Mouse (Mus musculus): Measurements from ENCODE around the gene Tfdp1.

Gene Tfdp1

GRCm38 (mm10) chr8:13338255-13338860 is at the start of gene Tfdp1:
Tfdp1 (plus strand) TSS chr8:13338751.
- DNase-seq (ENCODE audit: low read depth, low spot score): peak; percentile 71

- peak; percentile 95 for DNase-seq (ENCODE audit: low read depth, low spot score)
These were observed 46.2 kb upstream of the Tfdp1 start for GRCm38 (mm10) chr8:13292364-13292763.

GRCm38 (mm10) chr8:13293677-13294470 is 44.7 kb upstream of the Tfdp1 start:
- no peak for DNase-seq (ENCODE audit: low read depth, low spot score)

GRCm38 (mm10) chr8:13299571-13299970 is 39.0 kb upstream of the Tfdp1 start:
- no peak for DNase-seq (ENCODE audit: low read depth, low spot score)

GRCm38 (mm10) chr8:13301036-13301435 is 37.5 kb upstream of the Tfdp1 start:
- DNase-seq (ENCODE audit: low read depth, low spot score): no peak

- no peak for DNase-seq (ENCODE audit: low read depth, low spot score)
These were observed 33.1 kb upstream of the Tfdp1 start for GRCm38 (mm10) chr8:13305459-13305858.

GRCm38 (mm10) chr8:13305884-13306283 is 32.7 kb upstream of the Tfdp1 start:
- DNase-seq (ENCODE audit: low read depth, low spot score): no peak

- DNase-seq (ENCODE audit: low read depth, low spot score): no peak
These were observed 32.1 kb upstream of the Tfdp1 start for GRCm38 (mm10) chr8:13306309-13306909.

- no peak for DNase-seq (ENCODE audit: low read depth, low spot score)
These were observed 31.6 kb upstream of the Tfdp1 start for GRCm38 (mm10) chr8:13306916-13307315.

GRCm38 (mm10) chr8:13314922-13315321 is 23.6 kb upstream of the Tfdp1 start:
- DNase-seq (ENCODE audit: low read depth, low spot score): no peak

- no peak for DNase-seq (ENCODE audit: low read depth, low spot score)
These were observed 21.9 kb upstream of the Tfdp1 start for GRCm38 (mm10) chr8:13316671-13317070.

- DNase-seq (ENCODE audit: low read depth, low spot score): peak; percentile 76
These were observed 12.0 kb upstream of the Tfdp1 start for GRCm38 (mm10) chr8:13326598-13326997.

GRCm38 (mm10) chr8:13334671-13335070 is 3.9 kb upstream of the Tfdp1 start:
- DNase-seq (ENCODE audit: low read depth, low spot score): peak; percentile 40

- peak; percentile 48 for DNase-seq (ENCODE audit: low read depth, low spot score)
These were observed 1.3 kb upstream of the Tfdp1 start for GRCm38 (mm10) chr8:13337245-13337644.

- DNase-seq (ENCODE audit: low read depth, low spot score): peak; percentile 16
These were observed 873 bp upstream of the Tfdp1 start for GRCm38 (mm10) chr8:13337678-13338077.

- DNase-seq (ENCODE audit: low read depth, low spot score): no peak
These were observed 522 bp downstream of the Tfdp1 start for GRCm38 (mm10) chr8:13338901-13339645.

GRCm38 (mm10) chr8:13339646-13339990 is 1.1 kb downstream of the Tfdp1 start:
- DNase-seq (ENCODE audit: low read depth, low spot score): peak; percentile 53

- peak; percentile 20 for DNase-seq (ENCODE audit: low read depth, low spot score)
These were observed 2.1 kb downstream of the Tfdp1 start for GRCm38 (mm10) chr8:13340650-13341049.

GRCm38 (mm10) chr8:13342340-13342739 is 3.8 kb downstream of the Tfdp1 start:
- DNase-seq (ENCODE audit: low read depth, low spot score): no peak

- DNase-seq (ENCODE audit: low read depth, low spot score): no peak
These were observed 4.6 kb downstream of the Tfdp1 start for GRCm38 (mm10) chr8:13343134-13343533.

- DNase-seq (ENCODE audit: low read depth, low spot score): no peak
These were observed 11.5 kb downstream of the Tfdp1 start for GRCm38 (mm10) chr8:13350052-13350451.

- peak; percentile 37 for DNase-seq (ENCODE audit: low read depth, low spot score)
These were observed 13.0 kb downstream of the Tfdp1 start for GRCm38 (mm10) chr8:13351593-13351992.

All from 3T3-L1 (cell line).